Mouse (Mus musculus): Measurements from ENCODE around the gene Etv5.

Gene Etv5

DNA sequence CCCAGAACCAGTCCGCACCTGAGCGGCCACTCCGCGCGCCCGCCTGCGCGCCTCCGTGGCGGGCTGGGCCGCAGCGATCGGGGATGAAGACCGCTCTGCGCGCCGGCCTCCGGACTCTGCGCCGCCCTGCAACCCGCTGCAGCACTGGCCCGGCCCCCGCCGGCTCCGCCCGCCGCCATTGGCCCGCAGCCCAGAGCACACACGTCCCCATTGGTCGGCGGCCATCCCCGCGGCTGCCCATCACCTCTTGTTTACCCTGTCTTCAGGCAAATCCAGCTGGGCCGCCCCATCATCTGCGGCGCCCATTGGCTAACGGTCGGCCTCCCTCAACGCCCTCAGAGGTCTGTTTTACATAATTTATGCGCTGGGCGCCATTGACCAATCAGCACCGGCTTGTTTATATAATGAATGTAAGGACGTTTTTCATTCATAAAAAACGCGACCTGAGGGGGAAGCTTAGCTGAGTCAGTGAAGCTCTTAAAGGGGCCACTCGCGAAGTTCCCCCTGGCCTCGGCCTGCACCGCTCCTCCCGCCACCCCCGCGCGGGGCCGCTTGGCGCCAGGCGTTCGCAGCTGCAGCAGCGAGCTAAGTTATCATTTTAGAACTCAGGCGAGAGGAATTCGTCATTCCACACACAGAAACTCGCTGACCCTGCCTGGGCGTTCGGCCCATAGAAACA lies at the start of gene Etv5:
Gene Etv5, minus strand, starts transcription at position 221 of the 679 bp plus-strand sequence.
- DNase-seq = peak; percentile 100

DNA sequence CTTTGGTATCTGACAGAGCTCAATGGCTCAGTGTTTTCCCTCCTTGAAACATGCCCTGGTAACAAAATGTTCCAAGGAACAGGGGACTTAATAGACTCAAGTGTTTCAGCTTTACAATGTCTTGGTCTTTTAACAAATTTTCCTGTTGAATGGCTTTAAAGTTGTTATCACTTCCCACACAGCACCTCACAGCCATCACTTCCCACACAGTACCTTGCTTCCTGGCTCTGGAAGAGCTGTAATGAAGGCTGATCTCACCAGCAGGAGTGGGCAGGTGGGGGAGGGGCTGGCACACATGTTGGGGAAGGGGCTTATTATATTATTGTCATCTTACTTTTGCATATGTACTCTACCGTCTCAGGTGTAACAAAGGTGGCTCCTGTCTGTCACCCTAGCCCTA lies 44.4 kb upstream of the Etv5 start:
- DNase-seq = no peak

DNA sequence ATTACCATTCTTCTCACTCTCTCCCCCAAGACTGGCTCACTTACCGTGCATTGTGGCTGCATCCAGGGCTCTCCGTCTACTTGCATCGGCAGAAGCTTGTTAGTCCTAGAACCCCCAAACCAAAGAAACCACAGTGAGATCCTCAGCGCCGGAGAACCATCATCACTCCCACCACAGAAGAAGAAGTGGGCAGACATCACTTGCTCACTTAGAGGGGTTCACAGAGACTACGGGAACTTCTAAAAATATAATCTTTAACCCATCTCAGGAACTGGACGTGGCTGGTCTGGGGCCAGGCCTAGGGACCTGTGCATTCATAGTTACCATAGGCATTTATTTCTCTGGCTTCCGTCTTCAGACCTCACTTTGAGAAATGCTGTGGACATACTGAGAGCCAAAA lies 39.8 kb upstream of the Etv5 start:
- no peak for DNase-seq

DNA sequence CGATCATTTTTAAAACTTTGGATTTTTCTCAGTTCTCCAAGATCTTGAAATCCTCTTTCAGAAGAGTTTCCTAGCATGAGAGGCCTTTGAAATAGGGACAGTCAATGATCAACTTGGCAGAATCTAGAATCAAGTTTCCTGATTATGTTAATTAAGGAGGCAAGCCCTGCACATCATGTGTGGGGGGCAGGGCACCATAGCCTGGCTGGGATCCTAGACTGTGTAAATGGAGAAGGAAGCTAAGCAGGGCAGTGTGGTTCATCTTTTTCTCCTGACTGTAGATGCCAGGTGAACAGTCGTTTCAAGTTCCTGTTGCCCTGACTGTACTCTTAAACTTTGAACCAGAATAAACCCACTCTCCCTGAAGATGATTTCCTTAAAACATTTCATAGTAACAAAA lies 32.2 kb upstream of the Etv5 start:
- no peak for DNase-seq

DNA sequence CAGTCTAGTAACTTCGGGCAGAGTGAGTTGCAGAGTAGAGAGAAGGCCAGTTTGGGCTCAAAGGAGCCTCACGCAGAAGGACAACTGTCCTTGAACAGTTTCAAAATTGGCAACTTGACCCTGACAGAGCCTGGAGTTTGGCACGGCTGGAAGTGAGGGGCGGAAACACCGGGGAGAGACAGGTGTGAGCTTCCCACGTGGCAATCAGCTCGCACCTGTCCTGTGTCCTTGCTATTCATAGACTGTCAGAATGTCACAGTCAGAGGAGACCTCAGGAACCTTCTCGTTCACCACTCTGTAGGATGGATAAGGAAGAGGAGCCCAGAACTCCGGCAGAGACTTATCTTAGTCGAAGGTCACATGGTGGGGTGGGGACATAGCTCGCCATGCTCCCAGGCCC lies 29.9 kb upstream of the Etv5 start:
- no peak for DNase-seq

DNA sequence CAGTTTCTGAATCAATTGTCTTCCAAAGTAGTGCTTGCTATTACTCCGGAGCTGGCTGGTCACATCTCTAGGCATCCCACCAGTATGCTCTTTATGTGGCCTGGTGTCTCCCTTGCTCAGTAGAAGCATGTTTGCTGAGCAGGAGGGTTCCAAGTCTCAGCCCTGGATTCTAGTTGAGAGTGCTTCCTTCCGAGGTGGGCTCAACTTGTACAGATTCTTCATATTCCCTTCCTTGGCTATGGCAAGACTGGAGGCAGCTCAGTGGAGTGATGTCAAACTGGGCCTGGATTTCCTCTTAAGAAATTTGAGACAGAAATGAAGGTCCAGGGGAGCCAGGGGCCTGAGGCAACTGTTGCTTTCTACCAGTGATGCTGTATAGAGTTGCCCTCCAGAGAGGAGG lies 27.6 kb upstream of the Etv5 start:
- no peak for DNase-seq

DNA sequence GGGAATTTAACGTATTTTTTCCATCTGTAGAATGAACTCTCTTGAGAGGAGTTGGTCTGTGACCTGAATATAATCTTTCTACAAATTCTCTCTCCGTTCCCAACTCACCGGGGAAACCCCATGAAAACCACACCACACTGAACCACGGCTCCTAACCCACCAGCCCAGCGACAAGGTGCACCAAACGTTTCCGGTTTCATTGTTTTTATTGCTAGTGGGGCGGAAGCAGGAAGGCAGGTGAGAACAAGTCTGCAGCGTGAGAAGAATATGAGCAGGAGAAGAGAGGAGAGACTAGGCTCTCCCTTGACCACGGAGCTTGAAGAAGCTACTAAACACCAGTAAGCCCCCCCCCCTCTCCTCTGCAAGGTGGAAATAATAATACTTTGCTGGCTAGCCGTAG lies 26.9 kb upstream of the Etv5 start:
- no peak for DNase-seq

DNA sequence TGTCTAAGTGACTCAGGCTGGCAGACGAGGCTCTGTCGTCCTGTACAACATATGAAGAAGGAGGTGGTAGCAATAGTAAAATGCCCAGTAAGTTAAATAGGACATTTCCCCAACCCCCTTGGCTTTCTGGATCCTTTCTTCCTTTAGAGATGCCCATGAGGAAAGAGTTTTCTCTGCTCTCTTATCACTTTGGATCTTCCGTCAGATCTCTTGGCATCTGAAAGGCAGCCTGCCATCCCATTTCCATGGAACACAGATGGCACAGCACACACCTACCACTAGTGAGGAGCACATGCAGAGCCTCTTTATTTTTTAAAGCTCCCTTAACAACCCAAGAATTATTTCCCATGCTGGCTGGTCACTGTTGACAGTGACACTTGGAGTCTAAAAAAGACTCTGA lies 22.7 kb upstream of the Etv5 start:
- no peak for DNase-seq

DNA sequence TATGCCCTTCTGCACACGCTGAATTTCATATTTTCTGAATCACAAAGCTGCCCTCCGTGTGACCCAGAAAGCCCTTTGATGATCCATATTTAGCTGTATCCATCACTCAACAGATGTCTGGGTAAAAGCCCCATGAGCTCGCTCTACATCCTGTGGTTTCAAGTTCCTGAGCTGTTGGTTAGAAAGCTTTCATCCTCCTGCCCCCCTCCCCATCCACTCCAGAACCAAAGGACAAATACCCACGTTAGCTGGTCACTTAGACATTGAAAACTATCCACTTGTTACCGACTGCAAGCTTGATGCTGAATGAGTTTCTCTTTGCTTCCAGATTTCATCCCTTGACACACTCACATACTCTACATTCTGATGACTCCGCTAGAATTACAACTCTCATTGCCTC lies 22.2 kb upstream of the Etv5 start:
- DNase-seq = no peak

DNA sequence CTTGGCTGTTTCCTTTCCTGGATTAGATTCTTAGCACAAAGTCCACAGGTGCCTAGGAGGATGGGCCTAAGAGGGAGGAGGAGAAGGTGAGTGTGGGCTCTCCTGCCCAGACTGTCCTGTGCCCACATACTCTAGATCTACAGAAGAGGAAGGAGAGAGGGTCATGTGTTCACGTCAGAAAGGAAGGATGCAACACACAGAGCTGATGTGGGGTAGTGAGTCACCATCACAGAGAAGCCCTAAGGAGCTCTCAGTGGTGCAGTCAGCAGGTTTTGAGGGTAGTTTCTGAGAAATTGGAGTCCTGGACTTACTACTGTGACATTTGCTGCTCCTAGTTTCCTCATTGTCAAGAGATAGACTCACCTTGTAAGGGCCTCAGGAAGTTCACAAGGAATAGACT lies 21.4 kb upstream of the Etv5 start:
- DNase-seq = no peak

DNA sequence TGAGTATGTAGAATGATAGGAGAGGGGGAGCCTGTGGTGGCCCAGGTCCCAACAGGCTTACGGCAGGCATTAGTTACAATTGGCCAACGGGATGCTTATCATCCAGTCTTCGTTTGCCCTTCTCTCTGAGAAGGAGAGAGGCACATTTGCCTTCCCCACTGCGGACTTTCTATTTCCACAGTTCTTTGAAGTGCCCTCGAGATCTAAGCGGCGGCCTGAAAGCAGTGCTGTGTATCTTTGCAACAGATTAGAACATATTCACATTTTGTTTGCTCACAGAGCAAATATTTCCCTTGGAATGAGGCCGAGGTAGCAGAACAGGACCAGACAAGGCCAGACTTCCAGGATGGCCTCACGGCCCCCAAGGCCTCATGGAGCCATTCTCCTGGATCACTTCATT lies 12.6 kb upstream of the Etv5 start:
- no peak for DNase-seq

DNA sequence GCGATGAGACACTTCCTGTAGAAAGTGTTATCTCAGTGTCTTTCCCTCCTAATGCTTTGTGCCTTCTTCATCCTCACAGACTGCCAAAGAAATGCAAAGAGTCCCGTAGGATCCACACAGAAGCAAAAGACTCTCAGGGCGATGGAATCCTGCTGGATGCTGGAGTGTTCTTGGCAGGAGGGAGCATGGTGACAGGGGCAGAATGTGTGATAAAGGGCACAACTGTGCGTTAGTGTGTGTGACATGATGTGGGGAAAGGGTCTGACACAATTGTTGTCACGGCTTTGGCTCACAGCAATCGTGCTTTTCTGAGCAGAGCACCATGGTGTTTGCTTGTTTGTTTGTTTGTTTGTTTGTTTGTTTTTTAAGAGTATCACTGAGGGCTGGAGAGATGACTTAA lies 8.6 kb upstream of the Etv5 start:
- DNase-seq = no peak

DNA sequence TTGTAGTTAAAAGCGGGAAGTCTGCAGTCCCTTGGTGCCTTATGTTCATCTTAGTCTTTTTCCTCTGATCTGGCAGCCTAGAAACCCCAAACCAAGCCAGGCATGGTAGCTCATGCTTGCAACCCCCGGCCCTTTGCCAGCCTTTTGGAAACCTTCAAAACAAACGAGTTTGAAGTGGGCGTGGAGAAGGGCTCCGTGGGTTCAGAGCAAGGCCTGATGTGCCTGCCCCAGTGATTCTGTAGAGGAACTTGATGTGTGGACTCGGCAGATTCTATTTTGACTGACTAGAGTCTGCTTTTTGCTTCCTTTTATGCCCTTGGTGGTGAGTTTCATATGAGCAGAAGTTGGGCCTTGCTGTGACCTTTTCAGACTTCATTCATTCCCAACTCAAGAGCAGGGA lies 5.3 kb upstream of the Etv5 start:
- no peak for DNase-seq

DNA sequence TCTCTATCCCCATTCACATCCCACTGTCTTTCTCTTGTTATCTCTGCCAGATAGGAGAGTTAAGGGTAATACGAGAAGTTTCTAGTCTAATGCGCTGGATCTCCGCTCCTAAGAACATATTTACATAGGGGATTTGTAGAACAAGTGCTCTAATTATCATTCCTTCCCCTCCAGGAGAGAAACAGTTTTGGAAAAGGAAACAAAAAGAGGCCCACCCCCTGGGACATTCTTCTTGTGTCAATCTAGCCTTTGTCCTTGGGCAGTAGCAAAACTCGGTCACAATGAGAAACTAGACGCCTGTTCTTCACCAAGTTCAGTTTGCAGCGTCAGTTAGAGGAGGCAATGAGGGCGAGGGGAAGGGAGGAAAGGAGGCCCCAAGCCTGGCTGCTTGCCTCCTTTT lies 2.7 kb upstream of the Etv5 start:
- no peak for DNase-seq

DNA sequence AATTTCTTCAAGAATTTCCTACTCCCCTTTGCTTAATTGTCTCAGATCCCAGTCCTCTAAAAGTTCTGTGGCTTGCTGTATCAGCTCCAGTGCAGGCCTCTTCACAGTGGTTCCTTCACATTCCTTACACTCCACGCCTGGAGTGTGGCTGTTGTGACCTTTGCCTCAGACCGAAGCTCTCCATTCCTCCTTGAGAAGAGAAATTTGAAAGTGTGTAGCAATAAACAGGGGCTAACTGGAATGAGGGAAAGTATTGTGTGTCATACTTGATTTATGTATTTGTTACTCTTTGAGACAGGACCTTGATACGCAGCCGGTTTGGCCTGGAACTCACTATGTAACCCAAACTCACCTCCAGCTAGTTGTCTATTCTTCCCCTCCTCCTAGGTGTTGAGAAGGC lies 1.8 kb upstream of the Etv5 start:
- no peak for DNase-seq

DNA sequence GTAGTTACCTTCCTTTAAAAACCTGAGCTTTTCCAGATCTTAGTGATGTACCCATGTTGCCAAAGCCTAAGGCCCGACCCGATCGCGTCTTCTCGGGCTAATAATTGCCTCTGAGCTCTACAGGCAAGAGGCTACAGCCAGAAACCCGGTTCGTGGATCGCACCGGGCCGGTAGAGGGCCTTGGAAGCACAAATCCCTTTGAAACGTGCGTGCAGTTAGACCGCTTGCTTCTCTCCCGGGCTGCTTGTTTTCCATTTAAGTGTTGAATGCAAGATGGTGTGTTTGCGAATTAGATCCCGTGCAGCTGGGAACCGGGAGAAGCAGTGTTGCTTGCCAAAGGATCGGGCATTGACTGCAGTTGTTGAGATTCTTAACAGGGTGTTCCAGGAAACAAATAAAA lies 750 bp upstream of the Etv5 start:
- peak; percentile 78 for DNase-seq

DNA sequence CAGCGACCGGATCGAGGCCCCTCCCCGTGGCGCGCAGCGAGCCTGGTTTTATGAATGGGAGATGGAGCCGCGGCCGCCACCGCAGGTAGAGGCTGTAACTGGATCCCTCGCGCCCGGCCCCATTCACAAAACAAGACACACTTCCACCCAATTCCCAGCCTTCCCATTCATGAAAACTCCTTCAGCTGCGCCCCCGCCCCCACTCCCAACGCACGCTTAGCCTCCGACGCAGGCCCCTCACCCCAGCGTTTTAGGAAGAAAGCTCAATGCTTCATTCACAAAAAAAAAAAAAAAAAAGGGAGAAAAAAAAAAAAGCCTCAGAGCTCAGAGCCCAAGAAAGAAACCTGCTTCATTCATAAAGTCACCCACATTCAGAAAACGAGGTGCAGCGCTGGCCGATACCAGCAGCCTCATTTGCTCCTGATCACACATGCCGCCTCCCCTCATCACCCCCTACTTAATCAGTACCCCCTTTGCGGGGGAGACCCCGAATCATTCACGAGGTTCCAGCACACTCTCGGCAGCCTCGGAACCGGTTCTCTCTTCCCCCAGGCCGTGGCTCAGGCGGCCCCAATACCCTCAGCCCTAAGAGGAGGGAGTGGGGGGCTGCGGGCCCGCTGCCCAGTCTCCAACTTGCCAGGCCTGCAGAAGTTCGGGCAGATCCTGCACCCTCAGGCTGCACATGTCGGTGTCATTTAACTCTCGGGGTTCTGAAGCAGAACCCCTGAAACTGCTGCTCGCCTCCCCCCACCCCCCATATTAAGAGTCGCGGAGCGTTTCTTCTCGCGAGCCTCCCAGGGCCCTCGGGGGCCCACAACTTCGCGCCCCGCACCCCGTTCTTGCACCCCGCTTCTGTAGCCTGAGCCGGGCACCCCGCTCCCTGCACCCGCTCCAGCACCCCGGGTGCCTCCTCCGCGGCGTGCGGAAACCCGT lies 812 bp downstream of the Etv5 start:
- DNase-seq = peak; percentile 78

DNA sequence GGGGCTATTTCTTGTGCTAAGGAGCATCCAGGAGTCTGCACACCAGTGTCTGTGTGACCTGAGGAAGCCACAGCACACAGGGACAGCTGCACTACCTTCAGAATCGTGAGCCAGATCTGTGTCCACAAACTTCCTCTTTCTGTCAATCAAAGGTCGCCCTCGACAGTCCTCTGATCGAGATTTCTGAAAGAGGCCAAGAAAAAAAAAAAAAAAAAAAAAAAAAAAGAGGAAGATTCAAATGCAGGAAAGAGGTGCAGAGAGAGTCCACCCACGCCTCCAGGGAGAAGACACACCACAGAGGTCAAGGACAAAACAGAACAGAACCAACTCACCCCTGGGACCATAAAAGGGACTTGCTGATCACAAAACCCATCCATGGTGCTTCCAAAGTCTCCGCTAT lies 3.4 kb downstream of the Etv5 start:
- no peak for DNase-seq

DNA sequence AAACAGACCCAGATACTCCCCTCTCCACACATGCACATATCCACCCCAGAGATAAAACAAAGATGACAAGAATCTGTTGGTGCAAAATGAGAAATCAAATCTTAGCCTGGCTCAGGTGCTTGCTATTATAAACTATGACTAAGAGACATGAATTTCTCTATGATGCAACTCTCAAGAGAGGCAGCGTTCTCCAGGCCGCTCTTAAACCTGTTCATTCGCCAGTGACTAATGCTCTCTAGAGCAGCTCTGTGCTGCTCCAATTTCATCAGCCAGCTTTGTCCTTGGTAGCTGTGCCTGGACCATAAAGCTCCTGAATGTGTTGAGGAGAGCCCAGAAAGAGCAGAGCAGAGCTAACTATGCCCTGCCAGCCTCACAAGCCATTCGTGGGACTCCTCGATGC lies 5.0 kb downstream of the Etv5 start:
- DNase-seq = no peak

DNA sequence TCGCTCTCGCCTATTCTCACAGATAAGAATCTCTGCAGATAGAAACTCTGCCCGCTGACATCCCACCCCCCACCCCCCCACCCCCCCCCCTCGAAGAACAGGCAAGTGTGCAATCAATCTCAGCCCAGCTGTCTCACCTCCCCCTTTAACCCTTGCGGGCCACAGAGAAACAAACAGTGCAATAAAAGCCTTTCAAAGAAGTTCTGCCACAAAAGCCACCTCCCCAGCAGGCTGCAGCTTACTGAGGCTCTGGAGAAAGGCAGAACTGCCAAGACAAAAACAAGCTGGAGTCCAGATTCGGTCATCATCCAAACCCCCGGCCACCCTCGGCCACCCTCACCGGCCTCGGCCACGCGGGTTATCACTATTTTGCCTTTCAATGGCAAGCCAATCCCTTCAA lies 5.6 kb downstream of the Etv5 start:
- DNase-seq = no peak

DNA sequence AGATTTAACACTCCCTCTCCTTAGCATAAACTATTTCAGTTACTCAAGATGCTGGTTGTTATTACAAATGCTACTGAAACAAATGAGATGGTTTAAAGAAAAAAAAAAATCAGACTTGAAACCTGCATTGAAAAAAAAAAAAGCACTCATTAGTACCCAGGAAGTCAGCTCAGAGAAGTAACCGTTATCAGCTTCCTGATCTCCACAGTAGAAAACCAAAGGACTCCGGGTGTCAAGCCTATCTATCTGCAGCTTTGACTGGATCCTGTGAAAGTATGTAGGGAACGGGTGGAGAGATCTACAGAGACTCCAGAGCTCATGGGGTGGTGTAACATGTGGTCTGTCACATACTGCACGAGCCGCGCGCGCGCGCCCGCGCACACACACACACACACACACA lies 7.7 kb downstream of the Etv5 start:
- no peak for DNase-seq

DNA sequence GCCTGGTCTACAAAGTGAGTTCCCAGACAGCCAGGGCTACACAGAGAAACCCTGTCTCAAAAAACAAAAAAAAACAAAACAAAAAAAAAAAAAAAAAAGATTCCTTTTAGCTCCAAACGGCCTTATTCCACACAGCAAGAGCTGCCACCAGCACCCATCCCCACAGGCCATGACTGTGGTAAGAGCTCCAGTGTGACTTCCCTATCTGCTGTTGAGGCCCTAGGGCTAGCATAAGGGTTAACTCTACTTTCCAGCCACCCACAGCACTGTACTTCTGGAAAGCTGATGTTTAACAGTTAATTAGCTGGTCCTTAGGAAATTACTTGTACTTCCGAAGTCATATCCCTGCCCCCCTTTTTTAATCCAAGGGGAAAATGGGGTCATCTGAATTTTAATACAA lies 8.2 kb downstream of the Etv5 start:
- DNase-seq = no peak

DNA sequence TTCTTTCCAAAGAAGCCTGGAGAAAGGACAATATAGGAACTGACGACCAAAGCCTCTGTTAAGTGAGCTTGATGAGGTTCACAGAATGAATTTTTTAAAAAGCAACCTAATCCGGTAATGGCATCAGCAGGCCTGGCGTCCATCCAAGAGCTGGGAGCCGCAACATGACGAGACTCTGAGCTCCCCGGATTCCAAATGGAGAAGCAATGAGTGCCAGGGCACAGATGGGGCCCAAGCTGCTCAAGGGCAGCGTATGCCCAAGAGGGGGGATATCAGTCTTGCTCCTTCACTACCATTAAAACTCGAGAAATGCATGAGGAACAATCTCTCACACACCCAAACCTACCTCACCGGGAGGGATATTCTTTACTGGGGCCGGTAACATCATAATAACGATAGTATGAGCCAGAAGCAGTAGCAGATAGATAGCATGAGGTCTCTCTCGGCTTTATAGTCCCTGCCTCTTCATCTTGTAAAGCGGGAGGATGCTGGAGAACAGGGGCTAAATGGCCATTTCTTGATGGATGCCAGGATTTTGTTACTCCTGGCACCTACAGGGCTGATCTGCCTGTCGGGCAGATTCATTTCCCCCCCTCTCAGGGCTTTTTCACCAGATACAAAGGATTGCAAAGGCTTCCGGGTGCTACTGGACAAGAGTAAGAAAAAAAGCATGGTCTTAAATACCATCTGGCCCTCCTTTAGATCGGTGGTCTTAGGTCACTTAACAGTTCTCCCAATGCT lies 9.1 kb downstream of the Etv5 start:
- DNase-seq = peak; percentile 93

DNA sequence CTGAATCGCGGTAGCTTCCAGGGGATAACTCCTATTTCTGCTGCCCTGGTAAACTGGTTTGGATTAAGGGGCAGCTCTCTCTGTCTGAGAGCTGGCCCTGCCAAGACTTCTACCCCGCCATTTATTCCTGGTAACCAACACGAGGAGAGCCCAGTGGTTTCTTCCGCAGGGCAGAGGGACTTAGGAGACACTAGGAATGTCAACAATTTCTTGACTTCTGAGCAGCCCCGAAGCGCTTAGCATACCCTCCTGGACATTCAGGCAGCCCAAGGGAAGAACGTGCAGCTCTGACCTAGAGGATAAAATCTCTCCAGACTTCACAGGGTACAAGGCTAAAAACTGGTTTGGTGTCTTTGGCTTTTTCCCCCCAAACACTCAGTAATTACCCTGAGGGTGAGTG lies 10.1 kb downstream of the Etv5 start:
- DNase-seq = no peak

Measured in cerebellum, adult 9-10 months (tissue).